Mouse (Mus musculus): ENCODE measurements around the gene Lypd5. TPM values are rescaled to one million over a fixed set of nuclear protein-coding genes. Genes with fewer than 3 reads are reported as not detected.
"Not testable (repeated sequence)": the region's sequence is repeated elsewhere in the genome, so short reads cannot be mapped to it uniquely, and the experiment has no call there.

Gene Lypd5
- total RNA-seq, 4 experiments from 2014 or later = not detected

DNA sequence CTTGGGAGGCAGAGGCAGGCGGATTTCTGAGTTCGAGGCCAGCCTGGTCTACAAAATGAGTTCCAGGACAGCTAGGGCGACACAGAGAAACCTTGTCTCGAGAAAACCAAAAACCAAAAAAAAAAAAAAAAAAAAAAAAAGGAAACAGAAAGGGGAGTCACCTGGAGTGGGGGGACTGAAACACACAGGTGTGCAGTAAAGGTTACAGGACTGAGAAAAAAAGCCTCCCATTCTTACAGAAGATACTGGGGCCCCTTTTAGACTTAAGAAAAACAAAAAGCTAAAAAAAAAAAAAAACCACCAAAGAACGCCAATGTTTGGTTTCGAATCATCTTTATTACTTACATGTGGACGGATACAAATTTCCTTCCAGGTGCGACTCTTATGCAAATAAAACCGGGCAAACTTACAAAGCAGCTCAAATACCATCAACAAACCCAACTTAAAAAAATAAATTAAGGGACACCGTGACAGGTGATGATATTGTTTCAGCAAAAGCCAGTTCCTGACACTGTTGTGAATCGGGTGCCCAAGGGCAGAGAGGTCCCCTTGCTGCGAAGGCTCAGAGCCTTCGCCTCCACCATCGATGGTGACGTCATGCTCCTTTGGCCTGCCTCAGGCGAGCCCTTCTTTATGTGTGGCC is 33.9 kb downstream of the Lypd5 start:
- no peak for DNase-seq (ENCODE audit: low spot score in 2 of 2)

DNA sequence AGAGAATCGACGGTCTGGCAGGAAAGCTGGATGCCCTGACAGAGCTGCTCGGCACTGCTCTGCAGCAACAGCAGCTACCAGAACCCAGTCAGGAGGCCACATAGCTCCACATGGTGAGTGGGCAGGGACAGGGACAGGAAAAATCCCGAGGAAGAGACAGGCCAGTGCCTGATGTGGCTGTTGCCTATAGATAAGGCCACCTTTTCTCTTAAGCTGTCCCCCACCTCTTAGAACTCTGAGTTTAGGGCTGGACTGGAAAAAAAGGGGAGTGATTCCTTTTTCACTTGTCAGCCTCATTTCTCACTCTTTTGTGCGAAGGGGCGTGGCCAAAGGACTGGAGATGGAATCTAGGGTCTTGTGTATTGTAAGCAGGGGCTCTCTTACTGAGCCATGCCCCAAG is 35.1 kb downstream of the Lypd5 start:
- DNase-seq (ENCODE audit: low spot score in 2 of 2) = no peak

DNA sequence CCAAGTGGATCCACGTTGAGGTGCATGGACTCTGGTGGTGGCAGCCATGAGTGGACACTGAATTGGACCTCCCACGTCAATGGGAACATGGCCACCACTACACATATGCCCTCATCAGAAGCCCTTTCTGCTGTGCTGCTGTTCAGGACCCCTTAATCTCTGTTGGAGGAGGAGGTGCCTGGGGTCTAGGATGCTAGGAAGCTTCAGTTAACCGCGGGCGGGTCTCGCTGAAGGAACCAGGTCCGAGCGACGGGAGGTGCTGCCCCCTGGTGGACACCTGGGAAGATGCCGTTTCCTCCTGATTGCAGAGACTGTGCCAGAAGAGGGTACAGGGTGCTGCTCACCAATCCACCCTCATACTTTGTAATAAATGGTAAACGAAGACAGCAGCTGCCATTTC is 35.8 kb downstream of the Lypd5 start:
- DNase-seq (ENCODE audit: low spot score in 2 of 2) = no peak

DNA sequence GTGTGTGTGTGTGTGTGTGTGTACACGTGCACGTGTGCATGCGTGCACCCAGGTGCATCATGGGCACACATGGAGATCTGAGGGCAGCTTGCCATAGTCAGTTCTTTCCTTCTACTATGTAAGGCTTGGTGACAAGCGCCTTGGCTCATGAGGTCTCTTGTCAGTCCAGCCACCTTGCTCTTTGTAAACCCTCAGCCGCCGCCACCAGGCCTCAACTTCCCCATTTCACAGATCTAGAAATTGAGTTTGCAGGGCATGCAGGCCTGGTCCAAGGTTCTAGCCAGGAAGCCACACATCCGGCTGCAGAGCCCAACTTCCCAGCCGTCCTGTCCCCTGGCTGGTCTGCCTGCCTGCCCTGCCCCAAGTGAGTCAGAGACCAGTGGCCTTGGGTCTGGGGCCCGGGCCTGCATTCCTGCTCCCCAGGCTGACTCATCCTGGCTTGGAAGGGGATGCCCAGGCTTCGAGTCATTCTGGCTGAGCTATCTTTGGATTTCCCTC is 38.1 kb downstream of the Lypd5 start:
- peak in 1 of 2 experiments; percentile 46 for DNase-seq (ENCODE audit: low spot score in 2 of 2)

DNA sequence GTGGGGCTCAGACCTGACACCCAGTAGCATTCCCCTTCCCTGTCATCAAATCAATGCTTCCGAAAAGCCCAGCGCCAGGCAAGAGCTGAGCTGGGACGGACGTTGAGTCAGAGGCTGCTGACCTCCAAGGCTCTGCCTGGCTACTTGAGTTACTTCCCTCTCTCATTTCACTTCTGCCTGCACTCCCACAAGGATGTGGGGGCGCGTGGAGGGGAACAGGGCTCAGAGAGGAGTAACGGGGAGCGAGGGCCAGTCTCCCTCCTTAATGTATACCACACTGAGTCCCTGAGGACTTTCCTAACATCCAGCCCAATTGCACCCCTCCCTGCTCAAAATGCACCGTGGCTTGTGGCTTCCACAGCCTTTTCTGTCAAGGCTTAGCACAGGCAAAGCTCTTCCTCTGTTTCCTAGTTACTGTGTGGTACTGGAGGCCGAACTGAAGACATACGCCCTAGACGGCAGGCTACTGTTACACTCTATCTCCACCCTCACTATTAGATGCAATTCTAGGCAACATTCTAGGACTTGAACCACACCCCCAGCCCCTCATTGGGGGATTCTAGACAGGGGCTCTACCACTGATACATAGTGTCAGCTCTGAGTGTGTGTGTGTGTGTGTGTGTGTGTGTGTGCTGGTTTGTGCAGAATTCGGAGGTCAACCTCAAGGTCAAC is 40.7 kb downstream of the Lypd5 start:
- DNase-seq (ENCODE audit: low spot score in 2 of 2) = no peak

DNA sequence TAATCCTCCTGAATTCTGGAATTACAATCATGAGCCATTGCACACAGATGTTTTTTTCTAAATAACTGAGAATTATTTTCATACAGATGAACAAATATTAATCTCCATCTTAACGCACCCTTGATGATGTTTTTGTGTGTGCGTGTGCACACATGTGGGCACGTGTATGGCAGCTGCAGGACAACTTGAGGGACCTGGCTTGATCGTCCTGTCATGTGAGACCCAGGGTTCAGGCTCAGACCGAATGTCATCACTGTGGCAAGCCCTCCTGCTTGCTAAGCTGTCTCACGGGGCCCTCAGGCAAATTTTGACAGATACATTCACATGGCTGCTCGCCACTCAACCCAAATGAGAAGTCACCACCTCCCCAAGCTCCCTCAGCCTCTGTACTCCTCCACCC is 41.5 kb downstream of the Lypd5 start:
- no peak for DNase-seq (ENCODE audit: low spot score in 2 of 2)

DNA sequence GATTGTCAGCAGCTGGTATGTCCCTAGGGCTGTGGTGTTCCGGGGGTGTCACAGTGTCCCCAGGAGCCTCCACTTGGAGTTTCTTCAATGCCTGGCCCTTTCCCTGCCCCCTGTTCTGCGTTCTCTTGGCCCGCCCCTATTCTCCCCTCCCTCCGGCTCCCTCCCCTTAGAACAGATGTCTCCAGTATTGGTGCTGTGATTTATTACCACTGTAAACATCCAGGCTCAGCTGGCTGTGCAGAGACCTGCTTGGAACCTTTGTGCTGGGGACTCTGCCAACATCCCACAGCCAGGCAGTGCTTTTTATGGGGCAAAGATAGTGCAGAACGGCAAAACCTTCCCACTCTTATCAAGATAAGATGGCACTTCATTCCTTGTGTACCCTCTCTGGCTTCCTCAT is 42.1 kb downstream of the Lypd5 start:
- DNase-seq (ENCODE audit: low spot score in 2 of 2) = peak in 1 of 2 experiments; percentile 18

DNA sequence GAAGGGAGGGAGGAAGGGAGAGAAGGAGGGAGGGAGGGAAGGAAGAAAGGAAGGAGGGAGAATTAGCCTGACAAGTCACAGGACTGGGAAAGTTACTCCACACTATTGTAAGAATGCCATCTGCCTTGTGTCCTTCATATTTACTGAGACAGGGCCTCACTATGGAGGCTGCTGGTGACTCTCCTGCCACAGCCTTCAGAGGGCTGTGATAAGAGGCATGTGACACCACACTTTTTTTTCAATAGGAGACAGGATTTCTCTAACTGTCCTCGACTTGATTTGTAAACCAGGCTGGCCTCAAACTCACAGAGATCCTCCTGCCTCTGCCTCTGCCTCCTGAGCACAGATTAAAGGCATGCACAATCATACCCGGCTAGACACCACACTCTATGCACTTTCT is 42.7 kb downstream of the Lypd5 start:
- DNase-seq (ENCODE audit: low spot score in 2 of 2) = no peak

DNA sequence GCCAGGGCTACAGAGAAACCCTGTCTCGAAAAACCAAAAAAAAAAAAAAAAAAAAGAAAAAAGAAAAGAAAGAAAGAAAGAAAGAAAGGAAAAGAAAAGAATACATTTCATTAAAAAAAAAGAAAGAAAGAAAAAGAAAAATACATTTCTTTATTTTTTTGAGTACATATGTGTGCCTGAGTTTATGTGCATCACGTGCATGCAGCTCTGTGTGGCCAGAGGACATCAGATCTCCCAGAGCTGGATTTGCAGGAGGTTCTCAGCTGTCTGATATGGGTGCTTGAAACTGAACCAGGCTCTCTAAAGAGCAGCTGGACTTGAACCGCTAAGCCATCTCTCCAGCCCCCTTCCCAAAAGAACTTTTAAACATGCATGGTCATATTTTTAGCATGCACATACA is 45.1 kb downstream of the Lypd5 start:
- no peak for DNase-seq (ENCODE audit: low spot score in 2 of 2)

DNA sequence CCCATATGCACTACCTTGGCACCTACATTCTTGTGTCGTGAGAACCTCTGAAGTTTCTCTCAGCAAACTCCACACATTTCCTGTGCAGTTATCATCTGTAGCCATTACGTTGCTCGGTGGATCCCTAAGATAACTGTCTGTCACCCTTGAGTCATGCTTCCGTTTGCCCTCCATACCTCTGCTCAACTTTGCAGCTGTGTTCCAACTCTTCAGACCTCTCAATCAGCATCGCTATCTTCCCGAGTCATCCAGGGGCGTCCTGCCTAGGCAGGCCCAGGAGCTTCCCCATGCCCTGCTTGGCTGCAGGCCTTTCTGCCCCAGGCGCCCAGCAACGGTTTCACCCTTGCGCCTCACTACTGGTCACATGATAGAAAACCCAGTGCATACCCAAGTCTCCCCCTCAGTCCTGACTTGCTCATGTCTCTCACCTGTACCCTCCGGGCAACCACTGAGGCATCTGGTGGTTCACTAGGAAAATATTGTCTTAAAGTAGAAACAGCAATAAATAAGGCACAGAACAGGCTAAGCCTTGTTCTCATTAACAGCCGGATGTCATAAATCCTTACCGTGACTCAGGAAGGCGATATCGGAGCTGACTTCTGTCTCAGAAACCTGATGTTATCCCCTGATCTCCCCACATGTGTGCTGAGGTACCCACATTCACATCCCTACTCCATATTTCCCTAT is 45.6 kb downstream of the Lypd5 start:
- no peak for DNase-seq (ENCODE audit: low spot score in 2 of 2)

DNA sequence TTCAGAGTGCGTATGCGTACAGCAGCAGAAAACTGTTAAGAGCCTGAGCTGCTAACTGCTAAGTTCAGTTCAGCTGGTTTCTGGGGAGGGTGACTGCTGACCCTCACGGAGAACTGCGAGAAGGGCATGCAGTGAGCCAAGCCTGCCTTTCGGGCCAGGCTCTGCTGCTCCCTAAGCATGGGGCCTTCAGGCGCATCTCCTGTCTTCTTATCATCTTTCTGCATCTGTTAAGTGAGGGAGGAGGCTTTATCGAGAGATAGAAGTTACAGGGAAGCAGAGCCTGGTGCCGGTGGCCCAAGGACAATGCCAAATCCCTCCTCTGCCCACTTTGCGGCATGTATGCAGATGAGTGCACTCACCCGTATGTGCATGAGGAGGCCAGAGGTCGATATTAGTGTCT is 47.8 kb downstream of the Lypd5 start:
- DNase-seq (ENCODE audit: low spot score in 2 of 2) = no peak

DNA sequence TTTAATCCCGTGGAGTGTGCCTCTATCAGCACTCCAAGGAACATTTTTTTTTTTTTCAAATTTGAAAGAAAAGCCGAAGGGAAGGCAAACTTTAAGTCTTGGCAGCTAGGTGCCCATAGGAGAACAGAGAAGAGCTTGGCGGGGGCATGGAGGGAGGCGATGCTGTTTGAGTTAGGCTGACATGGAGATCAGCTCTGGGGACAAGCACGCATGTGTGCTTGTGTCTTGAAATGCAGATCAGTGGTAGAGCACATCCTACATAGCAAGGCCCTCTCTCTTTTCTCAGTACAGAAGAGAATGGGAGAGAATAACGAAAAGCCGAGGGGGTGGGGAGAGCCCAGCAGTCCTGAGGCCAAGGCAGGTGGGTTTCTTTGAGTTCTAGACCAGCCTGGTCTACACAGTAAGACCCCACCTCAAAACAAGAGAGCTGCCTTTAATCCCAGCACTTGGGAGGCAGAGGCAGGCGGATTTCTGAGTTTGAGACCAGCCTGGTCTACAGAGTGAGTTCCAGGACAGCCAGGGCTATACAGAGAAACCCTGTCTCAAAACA is 49.4 kb downstream of the Lypd5 start:
- DNase-seq (ENCODE audit: low spot score in 2 of 2) = no peak

DNA sequence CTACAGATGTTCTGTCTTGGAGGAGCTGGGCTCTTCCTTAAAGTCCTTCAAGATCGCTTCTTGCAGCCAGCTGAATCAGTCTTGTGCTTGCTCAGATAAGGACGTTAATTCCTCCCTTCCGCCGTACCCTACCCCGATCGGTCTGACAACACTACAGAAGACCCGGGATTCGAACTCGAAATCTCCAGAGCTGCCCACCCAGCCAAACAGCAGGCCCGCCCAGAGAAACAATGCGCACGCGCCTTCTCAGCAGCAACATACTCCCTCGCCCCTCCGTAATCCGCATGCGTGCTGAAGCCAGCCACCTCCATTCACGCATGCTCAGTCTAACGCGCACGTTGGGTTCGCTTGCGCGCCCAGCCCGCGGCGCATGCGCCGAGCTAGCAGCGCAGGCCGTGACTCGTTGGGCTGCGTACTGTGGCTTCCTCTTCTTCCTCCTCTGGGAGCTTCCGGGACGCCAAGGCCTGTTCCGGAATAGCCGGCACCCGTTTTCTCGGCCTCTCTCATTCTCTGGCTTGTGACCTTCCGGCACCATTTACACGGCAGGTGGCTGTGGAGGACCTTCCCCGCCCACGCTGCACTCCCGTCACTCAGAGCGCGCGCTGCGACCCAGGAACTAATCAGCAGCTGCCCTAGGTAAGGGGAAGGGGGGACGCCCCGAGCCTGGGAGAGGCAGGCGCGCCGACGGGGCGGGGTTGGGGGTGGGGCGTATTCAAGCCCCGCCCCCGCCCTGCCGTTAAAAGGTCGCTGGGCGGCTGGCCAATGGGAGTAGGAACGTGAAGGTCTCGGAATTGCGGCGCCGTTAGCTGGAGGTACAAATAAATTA is 50.5 kb downstream of the Lypd5 start, which contains the start of gene Smg9:
Gene Smg9, plus strand, starts transcription at position 364 of the 826 bp plus-strand sequence.
- DNase-seq (ENCODE audit: low spot score in 2 of 2) = peak; percentile 94 to 96

DNA sequence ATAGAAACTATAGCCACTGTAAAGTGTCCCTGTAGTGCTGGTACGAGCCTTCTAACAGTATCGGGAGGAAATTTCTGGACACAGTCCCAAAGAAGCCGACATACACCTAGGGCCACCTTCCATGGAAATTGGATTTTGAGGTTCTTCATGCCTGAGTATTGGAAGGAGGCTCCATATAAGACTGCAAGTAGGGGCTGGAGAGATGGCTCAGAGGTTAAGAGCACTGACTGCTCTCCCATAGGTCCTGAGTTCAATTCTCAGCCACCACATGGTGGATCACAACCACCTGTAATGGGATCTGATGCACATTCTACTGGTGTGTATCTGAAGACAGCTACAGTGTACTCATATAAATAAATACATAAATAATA is 51.1 kb downstream of the Lypd5 start:
- DNase-seq (ENCODE audit: low spot score in 2 of 2) = no peak

DNA sequence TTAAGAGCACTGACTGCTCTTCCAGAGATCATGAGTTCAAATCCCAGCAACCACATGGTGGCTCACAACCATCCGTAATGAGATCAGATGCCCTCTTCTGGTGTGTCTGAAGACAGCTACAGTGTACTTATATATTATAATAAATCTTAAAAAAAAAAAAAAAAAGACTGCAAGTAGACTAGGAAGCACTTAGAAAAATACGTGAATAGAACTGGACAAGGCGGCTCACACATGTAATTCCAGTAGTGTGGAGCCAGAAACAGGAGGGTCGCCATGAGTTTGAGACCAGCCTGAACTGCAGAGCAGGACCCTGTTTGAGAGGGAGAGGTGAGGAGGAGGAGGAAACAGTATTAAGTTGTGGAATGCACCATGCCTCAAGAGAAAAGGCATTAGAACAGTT is 51.5 kb downstream of the Lypd5 start:
- not testable (repeated sequence) for DNase-seq (ENCODE audit: low spot score in 2 of 2)

DNA sequence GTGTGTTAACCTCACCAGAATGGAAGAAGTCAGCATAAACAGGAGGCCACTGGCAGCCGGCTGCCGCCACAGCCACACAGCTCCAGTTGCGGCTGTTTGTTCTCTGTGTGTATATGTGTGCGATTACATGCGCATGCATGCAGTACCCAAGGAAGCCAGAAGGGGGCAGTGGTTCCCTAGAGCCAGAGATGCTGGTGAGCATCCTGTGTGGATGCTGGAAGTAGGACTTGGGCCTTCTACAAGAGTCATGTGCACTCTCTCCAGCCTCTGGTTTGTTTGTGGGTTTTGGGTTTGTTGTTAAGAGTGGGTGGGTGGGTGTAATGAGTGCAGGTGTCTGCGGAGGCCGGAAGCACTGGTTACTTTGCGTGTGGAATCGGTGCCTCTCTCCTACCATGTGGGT is 53.9 kb downstream of the Lypd5 start:
- no peak for DNase-seq (ENCODE audit: low spot score in 2 of 2)

Small RNA genes within 50 kb of the gene (microRNA-seq; reads per million reads assigned to microRNA genes)
- not detected for gene Gm27592

Other genes with a start within 250 kb of the Lypd5 start
- gene Zfp112, start 236.9 kb upstream of the Lypd5 start, total RNA-seq (2022) = 1 to 10 TPM; 4.5 to 6.1 (median 5.3) TPM
- 1 to 10 TPM; 3.6 to 4.7 (median 4.0) TPM for gene Zfp235, start 215.0 kb upstream of the Lypd5 start, total RNA-seq (2022)
- gene Zfp114, start 174.1 kb upstream of the Lypd5 start, total RNA-seq (2022) = under 1 TPM in 3 of 4 experiments, not detected in 1; 0.15 to 0.34 (median 0.19) TPM
- 1 to 10 TPM; 2.1 to 3.7 (median 2.9) TPM for gene Zfp111, start 137.8 kb upstream of the Lypd5 start, total RNA-seq (2022)
- gene Zfp109, start 111.6 kb upstream of the Lypd5 start, total RNA-seq (2022) = 1 to 10 TPM; 2.1 to 3.5 (median 3.2) TPM
- 1 to 10 TPM; 2.0 to 2.4 (median 2.2) TPM for gene Zfp108, start 94.4 kb upstream of the Lypd5 start, total RNA-seq (2022)
- 1 to 10 TPM; 5.9 to 6.9 (median 6.2) TPM for gene Zfp93, start 78.8 kb upstream of the Lypd5 start, total RNA-seq (2022)
- gene Zfp61, start 48.0 kb upstream of the Lypd5 start, total RNA-seq (2022) = 1 to 10 TPM; 2.8 to 4.9 (median 3.3) TPM
- gene Zfp94, start 32.5 kb upstream of the Lypd5 start, total RNA-seq (2022) = 1 to 10 TPM; 1.7 to 3.1 (median 2.9) TPM
- gene Tescl, start 15.3 kb upstream of the Lypd5 start, total RNA-seq (2022) = not detected
- gene Kcnn4, start 21.1 kb downstream of the Lypd5 start, total RNA-seq (2022) = under 1 TPM; 0.17 to 0.74 (median 0.24) TPM
- gene Smg9, start 50.4 kb downstream of the Lypd5 start, total RNA-seq (2022) = 10 to 100 TPM in 2 of 4 experiments, 1 to 10 TPM in 2; 8.8 to 10.4 (median 9.9) TPM
- gene Irgc1, start 103.1 kb downstream of the Lypd5 start, total RNA-seq (2022) = not detected
- under 1 TPM; 0.41 to 0.92 (median 0.63) TPM for gene Plaur, start 113.3 kb downstream of the Lypd5 start, total RNA-seq (2022)
- 1 to 10 TPM in 3 of 4 experiments, under 1 TPM in 1; 0.87 to 3.6 (median 1.8) TPM for gene Cadm4, start 132.8 kb downstream of the Lypd5 start, total RNA-seq (2022)
- gene Zfp428, start 157.8 kb downstream of the Lypd5 start, total RNA-seq (2022) = 1 to 10 TPM; 2.5 to 5.2 (median 4.0) TPM
- gene AC161166.1, start 163.3 kb downstream of the Lypd5 start, total RNA-seq (2022) = not detected
- gene Irgq, start 181.5 kb downstream of the Lypd5 start, total RNA-seq (2022) = 10 to 100 TPM; 10.9 to 15.8 (median 12.7) TPM
- not detected for gene Pinlyp, start 196.9 kb downstream of the Lypd5 start, total RNA-seq (2022)
- 10 to 100 TPM; 16.1 to 22.1 (median 17.3) TPM for gene Xrcc1, start 197.1 kb downstream of the Lypd5 start, total RNA-seq (2022)
- 10 to 100 TPM; 23.1 to 30.0 (median 24.6) TPM for gene Ethe1, start 238.3 kb downstream of the Lypd5 start, total RNA-seq (2022)
- gene Zfp575, start 238.4 kb downstream of the Lypd5 start, total RNA-seq (2022) = under 1 TPM in 1 of 4 experiments, not detected in 3; 0.10 TPM

All from gastrocnemius, adult 8-10 months (tissue).